Mouse (Mus musculus) spleen, embryonic (tissue): ENCODE data around the gene Ablim2.

Experiments used
- CTCF ChIA-PET: fragments of 350-600 bp; sonication (Branson Sonifier 250); formaldehyde crosslinking; loops from one replicate; lab custom pipeline; 2022; lab: Charles Lee

Ablim2 gene

DNA sequence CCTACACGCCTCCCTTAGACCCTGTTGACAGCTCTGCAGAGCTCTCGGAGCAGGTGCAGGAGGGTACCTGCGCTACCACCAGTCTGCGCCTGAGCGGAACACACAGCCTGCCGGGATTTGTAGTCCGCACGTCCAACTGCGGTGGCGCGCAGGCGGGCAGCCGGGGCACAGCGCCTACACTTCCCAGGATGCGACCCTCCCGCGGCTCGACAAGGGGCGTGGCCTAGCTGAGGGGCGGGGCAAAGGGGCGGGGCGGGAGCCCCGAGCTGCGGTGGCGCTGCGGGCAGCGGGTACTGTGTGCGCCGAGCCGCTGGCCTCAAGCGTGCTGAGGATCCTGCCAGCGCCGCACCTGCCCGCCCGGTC, at the start of gene Ablim2:
Gene Ablim2, plus strand, starts transcription at position 242 of the 363 bp plus-strand sequence.
- CTCF ChIA-PET: interaction anchor here (0.8 kb wide), 1 partner anchor 12 kb away, joined by 27 read pairs; no protein-coding TSS in a partner anchor

DNA sequence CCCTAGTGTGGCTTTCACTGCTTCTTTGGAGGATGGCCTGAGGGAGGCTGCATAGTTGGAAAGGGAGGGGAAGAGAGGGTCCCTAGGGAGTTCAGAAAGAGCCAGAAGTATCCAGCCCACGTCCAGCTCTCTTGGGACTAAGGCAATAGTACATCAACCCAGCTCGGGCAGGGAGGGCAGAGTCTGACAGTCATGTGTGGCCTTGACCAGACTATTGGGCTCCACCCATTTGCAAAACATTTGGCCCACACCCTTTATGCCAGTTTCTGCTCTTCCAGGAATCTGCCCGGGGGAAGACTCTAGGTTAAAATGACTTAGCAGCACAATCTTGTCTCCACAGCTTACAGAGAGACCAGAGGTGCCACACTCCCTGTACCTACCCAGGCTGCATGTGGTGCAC, 47.2 kb upstream of the Ablim2 start:
- CTCF ChIA-PET: no interaction called here

DNA sequence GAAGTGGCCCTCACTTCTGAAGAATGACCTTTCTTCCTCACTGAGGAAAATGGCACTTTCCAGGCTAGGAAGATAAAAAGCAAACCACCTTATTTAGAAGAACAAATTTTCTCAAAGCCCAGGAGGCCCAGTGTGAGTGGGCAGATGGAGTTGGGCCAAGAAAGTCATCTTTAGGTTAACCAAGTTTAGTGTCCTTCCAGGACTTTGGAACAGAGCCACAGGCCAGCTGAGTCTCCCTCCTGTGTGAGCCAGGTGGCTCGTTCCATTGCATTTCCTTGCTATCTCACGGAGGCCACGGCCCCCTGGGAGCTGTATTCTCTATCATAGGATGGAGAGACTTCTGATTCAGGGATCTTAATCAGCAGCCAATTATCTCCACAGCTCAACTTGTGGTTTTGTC, 46.7 kb upstream of the Ablim2 start:
- CTCF ChIA-PET: no interaction called here

DNA sequence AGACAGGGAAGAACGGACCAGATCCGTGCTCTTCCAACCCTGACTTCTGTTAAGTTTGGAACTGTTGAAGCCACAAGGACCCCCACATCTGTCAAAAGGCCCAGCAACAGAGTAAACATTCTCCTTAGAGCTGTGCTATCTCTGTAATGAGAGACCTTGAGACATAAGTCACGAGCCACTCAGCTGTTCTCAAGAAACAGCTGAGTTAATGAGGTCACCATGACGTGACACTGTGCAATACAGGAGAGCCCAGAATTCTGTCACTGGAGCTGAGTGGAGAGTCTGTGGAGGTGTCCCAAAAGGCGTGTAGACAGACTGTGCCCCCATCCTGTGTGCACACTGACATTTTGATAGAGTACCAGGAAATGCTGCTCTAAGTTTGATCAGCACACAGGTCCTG, 45.2 kb upstream of the Ablim2 start:
- CTCF ChIA-PET: no interaction called here

DNA sequence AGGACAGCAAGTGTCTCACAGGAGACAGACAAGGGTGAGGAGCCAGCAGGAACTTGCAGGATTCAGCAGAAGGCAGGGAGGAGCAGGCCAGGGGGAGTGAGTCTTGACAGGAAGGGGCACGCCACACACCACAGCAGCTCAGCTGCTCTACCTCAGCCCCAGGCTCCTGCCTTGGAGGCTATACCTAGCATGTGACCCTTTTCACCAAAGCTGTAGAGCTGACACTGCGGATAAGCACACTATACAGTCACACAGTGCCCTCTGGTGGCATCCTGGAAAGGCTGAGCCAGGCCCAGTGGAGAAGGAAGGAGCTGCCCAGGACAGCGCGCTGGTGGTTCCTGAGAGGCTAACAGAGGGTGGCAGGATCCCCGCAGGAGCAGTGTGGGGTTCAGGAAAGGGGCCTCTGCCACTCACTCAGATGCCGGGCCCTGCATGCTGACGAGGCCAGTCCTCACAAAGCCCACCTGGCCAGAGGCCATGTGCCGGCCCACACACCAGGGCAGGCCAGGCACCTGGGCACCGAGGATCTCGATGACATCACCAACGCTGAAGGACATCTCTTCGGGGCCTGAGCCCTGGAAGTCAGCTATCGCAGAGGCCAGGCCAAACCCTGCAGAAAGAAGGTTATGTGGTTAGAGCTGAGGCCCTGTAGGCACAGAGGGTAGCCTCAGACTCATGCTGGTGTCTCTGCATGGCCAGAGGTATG, 43.9 kb upstream of the Ablim2 start:
- CTCF ChIA-PET: interaction anchor here (0.6 kb wide), 1 partner anchor 37 kb away, joined by 3 read pairs; no protein-coding TSS in a partner anchor

DNA sequence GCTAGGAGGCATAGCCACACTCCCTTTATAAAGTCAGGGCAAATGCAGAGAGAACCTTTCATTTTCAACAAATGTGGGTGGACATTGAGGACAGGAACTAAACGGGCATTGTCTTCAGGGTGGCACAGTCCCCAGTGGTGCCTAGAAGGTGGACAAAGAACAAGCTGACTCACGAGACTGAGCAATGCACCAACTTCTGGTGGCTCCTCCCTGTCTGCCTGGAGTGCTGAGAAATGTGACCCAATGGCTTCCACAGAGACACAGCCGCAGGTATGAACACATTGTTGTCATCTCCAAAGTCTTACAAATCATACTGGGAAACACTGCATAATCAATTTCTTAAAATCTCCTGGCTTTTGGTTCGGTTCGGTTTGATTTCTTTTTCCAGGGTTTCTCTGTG, 40.2 kb upstream of the Ablim2 start:
- CTCF ChIA-PET: no interaction called here

DNA sequence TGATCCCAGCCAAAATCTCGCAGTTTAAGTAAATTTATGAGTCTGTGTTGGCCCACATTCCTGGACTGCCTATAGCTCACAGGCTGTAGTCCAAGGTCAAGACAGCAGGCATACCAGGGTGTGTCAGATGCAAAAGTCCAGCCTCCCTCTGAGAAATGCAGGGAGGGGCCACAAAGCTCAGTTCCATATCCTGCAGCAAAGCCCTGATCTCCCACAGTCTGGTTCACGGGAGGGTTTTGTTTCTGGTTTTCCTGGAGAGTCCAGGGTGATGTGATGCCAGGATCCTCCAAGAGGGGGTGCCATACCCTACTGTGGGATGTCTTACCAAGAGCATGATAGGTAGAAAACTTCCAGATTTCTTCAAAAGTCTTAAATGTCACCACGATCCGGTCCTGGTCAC, 39.7 kb upstream of the Ablim2 start:
- CTCF ChIA-PET: no interaction called here

DNA sequence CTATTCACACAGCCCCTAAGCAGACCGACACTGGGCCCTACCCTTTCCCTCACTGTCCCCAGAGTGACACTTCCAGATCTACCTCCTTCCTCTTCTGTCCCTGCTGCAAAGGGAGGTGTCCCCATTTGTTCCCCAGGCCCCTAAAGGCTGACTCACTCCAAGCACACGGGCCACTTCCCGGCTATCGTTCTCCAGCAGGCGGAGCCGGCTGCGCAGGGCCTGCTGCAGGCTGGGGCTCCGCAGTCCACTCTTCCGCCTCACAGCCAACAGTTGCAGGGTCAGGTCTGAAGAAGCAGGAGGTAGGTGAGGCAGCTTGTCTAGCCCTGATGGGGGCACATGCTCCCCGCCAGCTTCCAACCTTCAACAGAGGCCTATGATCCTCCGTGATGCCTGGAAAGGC, 38.9 kb upstream of the Ablim2 start:
- CTCF ChIA-PET: interaction anchor here (1.5 kb wide), 1 partner anchor 10 kb away, joined by 4 read pairs; no protein-coding TSS in a partner anchor

DNA sequence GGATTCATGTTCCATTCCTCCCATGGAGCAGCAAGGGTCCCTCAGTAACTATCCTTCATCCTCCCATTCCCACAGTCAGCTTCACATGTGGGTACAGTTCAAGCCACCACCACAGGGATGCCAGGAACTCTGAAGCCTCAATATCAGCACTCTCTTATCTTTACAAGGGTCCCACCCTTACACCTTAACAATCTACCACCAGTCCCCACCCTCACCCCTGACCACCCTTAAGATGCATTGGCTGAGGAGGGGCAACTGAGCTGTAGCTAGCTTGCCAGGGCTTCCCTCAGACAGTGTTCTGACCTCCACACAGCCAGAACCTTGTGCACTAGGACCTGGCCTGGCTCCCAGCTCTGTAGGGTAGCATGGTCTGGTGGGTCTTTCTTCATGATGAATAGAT, 38.3 kb upstream of the Ablim2 start:
- CTCF ChIA-PET: interaction anchor here (0.6 to 1.5 kb wide), 2 partner anchors 10 to 801 kb away, joined by 4 to 14 read pairs; no protein-coding TSS in a partner anchor

DNA sequence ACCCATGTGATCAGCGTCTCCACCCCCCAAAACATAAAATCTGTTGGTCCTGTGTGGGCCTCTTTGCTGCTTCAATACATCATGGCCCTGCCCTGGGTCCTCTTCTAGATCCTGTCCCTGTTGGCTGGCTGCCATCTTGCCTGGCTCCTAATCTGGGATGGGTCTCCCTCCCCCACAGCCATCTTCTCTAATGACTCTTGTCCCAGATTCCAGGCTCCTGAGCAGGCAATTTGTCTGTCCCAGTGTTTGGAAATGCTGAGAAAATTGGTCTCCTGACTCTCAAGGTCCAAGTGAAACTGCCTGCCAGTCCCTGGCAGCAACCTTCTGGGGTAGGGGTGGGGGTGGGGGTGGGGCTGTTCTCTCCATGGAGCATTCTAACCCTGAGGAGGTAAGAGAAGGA, 37.8 kb upstream of the Ablim2 start:
- CTCF ChIA-PET: interaction anchor here (0.6 to 1.5 kb wide), 2 partner anchors 9 to 800 kb away, joined by 4 to 14 read pairs; no protein-coding TSS in a partner anchor

DNA sequence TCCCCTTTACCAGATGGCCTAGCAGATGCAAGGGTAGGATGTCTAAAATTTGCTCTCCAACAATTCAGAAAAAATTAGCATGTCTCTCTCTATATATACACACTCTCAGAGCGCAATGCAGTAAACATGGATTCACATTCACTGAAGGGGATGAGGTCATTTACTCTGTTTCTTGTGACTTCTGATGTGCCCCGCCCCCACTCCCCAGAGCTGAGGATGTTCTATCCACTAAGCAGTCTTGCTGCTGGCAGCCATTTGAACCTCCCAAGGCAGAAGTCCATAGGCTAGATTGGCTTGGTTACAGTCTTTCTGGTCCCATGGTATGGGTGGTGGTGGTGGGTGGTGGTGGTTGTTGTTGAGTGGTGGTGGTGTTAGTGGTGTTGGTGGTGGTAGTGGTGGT, 35.7 kb upstream of the Ablim2 start:
- CTCF ChIA-PET: no interaction called here

DNA sequence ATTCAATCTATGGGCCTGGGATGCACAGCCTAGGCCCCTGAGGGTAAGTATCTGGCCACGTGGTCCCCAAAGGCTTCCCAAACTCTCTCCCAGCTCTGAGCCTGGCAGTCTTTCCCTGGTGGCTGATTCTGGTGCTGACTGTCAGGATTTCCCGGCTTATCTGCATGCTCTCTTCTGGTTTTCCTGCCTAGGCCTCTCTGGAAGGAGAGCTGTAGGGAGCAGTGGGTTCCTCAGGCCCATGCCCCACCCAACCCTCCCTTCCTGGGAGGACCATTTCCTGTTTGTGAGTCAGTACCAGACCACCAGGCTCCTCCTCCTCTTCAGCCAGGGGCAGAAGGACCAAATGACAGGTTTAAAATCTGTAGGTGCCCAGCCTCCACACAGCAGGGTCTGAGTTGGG, 35.0 kb upstream of the Ablim2 start:
- CTCF ChIA-PET: no interaction called here

DNA sequence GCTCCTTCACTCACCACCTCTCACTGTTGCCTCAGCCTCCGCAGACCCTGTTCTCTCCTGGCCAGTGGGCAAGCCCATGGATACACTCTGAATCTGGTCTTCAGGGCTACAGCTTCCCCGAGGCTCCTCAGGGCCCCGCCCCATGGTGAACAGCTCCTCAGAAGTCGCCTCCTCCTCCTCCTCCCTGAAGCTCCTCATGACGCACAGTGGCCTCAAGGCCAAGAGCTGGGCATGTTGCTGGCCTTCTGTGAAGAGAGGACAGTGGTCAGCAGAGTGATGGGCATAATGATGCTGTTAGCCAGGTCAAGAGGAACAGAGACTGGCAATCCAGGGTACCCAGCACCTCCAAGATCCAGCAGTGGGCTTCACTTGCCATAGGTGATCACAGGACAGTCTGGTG, 33.8 kb upstream of the Ablim2 start:
- CTCF ChIA-PET: no interaction called here

DNA sequence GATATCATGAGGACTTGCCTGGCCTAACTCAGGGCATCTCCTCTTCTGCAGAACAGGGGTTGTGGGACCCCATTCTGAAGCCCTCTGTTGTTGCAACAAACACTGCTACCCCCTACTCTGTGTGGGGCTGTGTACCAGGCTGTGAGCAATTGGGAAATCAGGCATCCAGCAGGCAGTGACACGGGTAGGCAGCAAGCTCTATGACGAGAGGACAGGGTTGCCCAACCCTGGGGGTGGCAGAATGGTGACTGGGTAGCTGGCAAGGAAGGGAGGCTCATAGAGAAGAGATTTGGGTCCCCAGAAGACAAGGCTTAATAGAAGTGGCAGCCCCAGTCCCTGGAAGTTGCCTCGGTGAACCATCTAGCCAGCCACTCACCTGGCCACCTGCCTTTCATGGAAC, 31.8 kb upstream of the Ablim2 start:
- CTCF ChIA-PET: no interaction called here

DNA sequence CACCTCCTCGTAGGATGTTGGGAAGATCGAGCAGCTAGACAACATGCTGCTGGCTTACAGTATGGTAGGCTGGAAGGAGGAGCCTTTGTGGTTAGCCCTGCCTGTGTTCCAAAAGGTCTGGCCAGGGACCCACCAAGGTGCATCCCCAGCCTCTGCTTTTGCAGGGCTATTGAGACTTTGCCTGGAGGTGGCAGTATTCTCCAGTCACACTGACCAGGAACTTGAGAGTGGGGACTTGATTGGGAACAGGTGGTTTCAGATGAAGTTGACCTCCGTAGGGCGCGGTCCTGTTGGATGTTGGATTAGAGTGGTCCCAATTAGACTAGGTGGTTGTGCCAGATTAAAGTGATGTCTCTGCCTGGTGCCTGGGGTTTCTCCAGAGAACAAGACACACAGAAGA, 30.2 kb upstream of the Ablim2 start:
- CTCF ChIA-PET: no interaction called here

DNA sequence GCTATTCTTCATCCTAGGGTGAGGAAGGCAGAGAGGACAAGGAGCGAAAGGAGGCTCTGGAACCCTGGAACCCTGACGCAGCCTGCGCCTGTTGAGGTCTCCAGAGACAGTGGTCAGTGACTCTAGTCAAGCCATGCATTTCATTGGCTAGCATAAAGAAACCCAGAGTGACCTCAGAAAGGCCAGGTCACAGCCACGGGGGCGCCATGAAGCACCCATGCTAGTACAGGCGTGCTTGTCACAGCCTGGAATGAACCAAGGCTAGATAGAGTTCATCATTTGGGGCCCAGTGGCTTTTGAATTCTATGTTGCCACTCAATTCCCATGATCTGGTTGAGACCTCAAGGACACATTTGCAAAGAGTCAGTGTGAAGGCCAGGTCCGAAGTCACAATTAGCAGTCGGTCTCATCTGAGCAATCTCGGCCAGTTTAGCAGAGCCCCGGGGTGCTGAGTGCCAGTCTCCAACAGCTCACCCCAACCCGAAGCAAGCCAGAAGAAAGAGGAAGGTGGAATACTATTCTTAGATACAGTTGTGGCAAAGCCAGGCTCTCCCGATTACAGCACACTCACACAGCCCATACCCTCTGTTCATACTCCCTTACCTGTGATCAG, 29.2 kb upstream of the Ablim2 start:
- CTCF ChIA-PET: interaction anchor here (0.6 kb wide), 1 partner anchor 9 kb away, joined by 4 read pairs; no protein-coding TSS in a partner anchor

DNA sequence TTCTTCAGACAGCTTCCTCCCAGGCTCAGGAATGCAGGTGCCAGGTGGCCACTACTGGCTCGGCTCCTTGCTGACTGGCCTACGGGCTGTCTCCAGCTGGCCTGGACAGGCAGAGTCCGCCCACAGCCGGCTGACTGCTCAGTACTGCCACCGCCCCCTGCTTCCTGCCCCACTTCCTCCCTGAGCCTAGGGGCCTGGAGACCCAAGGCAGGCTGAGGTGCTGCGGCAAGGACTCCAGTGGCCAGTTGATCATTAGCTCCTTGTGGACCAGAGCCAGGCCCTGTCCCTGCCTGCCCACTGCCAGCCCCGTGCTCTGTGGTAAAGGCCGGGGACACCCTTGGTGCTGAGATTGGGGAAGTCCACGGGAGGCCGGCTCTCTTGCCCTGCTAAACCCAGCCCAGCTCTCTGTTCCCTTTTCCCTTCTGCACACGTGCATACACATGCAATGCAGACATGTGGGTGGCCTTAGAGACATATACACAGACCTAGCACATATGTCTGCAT, 28.7 kb upstream of the Ablim2 start:
- CTCF ChIA-PET: interaction anchor here (0.6 kb wide), 1 partner anchor 10 kb away, joined by 4 read pairs; no protein-coding TSS in a partner anchor

DNA sequence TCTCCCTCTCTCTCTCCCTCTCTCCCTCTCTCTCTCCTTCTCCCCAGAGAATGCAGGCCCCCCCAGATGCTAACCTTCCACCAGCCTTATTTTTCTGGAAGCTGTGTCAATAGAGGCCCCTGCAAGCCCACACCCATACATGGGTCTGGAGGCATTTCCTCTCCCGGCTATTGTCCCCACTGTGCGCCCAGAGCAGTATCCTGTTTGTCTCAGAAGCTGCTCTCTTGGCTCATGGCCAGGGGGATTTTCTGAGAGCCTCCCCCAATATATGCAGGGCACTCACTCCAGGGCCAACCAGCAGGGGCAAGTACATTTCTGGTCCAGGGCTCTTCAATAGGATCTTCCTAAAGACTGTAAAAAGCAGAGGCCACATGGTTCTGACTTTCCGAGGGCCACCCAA, 27.8 kb upstream of the Ablim2 start:
- CTCF ChIA-PET: no interaction called here

DNA sequence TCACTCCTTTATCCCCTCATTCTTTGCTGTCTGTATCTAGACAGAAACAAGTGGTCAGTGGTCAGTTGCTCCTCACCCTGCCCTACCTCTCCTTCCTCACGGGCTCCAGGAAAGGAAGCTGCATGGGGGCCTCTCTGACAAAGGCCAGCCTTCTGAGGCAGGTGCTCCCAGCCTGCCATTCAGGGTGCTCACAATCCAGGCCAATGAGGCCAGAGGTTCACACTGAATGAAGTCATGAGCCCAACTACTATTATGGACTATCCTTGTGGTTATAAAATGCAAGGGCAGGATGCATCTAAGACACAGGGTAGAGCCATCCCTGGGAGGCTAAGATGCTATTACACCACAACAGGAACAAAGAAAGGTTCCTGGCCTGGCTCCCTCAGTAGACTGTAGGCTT, 27.1 kb upstream of the Ablim2 start:
- CTCF ChIA-PET: no interaction called here

DNA sequence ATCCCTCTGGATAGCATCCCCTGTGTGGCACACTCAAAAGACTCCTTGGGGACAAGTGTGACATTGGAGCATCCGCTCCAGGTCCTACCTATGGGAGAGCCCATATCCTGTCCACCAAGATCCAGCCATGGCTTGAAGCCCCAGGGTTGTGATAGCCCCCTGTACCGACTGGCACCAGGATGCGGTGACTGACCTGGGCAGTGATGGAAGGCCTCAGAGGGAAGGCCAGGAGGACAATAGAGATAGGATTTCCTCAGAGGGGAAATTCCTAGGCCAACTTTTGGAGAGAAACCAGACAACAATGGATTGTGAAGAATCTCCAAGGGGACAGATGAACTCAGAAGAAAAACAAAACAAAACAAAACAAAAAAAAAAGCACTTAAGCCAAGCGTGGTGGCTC, 26.7 kb upstream of the Ablim2 start:
- CTCF ChIA-PET: no interaction called here

DNA sequence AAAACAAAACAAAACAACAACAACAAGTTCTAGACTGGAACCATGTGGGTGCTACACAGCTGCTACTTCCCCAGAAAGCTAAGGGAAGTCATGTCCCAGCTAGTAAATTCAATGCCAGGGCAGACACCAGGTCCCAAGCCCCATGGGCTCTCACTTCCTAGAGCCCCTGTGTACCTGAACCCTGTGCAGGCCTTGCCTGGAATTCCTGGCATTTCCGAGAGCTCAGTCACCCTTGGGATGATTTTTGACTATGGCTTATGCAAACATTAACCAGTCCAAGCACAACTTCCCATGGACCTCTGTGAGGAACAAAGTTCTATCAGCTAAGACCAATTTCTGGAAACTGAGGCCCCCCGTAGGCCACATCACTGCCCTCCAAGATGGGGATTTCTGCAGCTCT, 24.2 kb upstream of the Ablim2 start:
- CTCF ChIA-PET: no interaction called here

DNA sequence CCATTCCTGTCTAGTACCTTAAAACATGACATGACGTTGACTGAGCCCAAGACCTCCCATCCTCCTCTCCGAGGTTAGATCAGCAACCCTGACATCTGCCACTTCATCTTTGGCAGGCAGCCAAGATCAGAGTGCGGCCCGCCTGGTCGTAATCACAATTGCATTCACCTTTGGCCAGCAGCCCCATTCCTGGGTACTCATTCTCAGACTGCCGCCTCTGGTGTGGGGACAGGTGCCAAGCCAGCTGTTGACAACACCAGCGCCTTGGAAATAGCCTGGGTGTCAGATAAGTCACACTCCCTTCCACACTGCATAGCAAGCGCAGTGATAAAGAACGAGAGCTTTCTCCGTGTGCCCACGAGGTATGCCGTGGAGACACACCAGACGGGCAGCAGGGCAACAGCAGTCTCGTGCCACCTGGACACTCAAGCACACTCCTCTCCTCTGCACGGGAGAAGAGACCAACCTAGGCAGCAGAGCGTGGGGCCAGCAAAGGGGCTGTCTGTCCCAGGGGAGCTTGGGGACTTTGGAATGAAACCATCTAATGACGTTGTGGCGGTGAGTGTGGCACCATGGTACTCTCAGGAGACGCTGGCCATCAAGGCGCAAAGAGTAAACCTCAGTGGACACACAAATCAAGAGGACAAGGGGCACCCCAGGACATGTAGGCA, 20.3 kb upstream of the Ablim2 start:
- CTCF ChIA-PET: no interaction called here
